Mouse (Mus musculus): ENCODE measurements around the gene Gmppa. TPM values are rescaled to one million over a fixed set of nuclear protein-coding genes. Genes with fewer than 3 reads are reported as not detected.

Gmppa gene
- polyA plus RNA-seq (2012; rRNA removed) = 177 and 182 TPM in 2 replicates

GRCm38 (mm10) chr1:75435475-75436328 is at the start of gene Gmppa:
Gmppa (plus strand) TSS chr1:75435930.
- DNase-seq (ENCODE audit: low read depth, low spot score) = peak; percentile 82
- 5% methylated on average over 28 of the region's 28 CpGs for WGBS

DNA sequence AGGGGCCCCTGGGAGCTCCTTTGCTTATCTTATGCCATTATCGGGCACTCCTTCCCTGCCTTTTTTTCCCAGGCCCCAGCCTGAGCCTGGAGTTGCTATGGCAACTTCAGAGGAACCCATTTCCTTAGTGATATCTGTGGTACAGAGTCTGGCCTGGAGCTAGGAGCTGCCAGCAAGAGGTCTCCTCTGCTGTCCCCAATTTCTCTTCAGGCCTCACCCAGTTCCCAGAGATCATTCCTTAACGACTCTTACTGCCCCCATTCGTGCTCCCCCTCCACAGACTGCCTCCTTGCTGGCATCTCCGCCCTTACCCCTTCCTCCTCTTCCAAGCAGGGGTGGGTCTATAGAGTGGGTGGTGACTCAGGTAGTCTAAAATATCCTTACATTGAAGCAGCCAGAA is 49.6 kb upstream of the Gmppa start:
- DNase-seq (ENCODE audit: low read depth, low spot score) = no peak
- 37% methylated on average over 4 of the region's 4 CpGs for WGBS

DNA sequence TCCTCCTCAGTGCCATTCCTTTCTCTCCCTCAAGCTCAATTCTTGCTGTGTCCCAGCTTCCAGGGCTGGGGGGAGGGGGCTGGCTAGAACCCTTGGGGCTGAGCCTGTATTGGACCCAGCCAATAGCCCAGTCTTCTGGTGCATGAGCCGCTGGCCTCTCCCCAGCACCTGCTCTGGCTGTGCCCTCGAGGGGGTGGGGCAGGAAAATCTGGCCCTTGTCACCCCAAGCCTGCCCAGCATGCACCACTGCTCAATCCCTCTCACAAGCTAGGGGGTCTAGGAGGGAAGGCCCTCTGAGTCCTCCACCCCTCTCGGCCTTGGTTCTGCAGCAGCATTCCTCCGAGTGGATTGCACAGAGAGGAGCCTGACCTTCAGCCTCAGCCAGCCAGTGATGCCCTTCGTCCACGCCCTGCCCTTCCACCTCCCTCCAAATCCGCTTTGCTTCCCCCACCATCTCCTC is 48.2 kb upstream of the Gmppa start:
- no peak for DNase-seq (ENCODE audit: low read depth, low spot score)
- WGBS = 25% methylated on average over 7 of the region's 7 CpGs

- DNase-seq (ENCODE audit: low read depth, low spot score) = no peak
- 25% methylated on average over 94 of the region's 94 CpGs for WGBS
Measured at GRCm38 (mm10) chr1:75387929-75388897, 47.5 kb upstream of the Gmppa start.

GRCm38 (mm10) chr1:75388898-75389515 is 46.7 kb upstream of the Gmppa start:
- WGBS = 40% methylated on average over 23 of the region's 23 CpGs

GRCm38 (mm10) chr1:75393139-75393538 is 42.6 kb upstream of the Gmppa start:
- 44% methylated on average over 9 of the region's 9 CpGs for WGBS

More at GRCm38 (mm10) chr1:75388898-75389515, 46.7 kb upstream of the Gmppa start:
- no peak for DNase-seq (ENCODE audit: low read depth, low spot score)

DNA sequence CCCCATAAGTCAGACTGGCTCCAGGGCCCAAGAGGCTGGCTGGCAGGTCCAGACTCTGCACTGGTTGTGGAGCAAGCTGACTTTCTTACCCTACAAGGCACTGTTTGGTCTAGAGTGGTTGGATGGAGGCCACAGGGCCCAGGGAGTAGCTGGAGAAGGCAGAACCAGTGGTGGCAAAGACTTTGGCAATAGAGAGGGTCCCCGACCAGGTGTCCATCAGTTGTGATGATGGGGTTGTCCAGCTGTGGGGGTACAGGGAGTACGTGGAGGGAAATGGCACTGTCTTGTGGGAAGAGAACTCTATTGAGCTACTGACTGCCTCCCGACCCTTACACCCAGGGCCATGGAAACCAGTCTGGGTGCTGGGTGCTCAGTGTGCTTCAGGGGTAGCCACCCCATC is 41.9 kb upstream of the Gmppa start:
- DNase-seq (ENCODE audit: low read depth, low spot score) = no peak
- WGBS = 79% methylated on average over 3 of the region's 3 CpGs

More at GRCm38 (mm10) chr1:75393139-75393538, 42.6 kb upstream of the Gmppa start:
- DNase-seq (ENCODE audit: low read depth, low spot score) = no peak

- 23% methylated on average over 9 of the region's 9 CpGs for WGBS
- DNase-seq (ENCODE audit: low read depth, low spot score) = peak; percentile 25
Measured at GRCm38 (mm10) chr1:75398761-75399402, 36.8 kb upstream of the Gmppa start.

- 31% methylated on average over 15 of the region's 15 CpGs for WGBS
- DNase-seq (ENCODE audit: low read depth, low spot score) = no peak
Measured at GRCm38 (mm10) chr1:75399755-75400492, 35.8 kb upstream of the Gmppa start.

- no peak for DNase-seq (ENCODE audit: low read depth, low spot score)
- WGBS = 42% methylated on average over 6 of the region's 6 CpGs
Measured at GRCm38 (mm10) chr1:75400493-75401115, 35.1 kb upstream of the Gmppa start.

GRCm38 (mm10) chr1:75405547-75405946 is 30.2 kb upstream of the Gmppa start:
- 74% methylated on average over 3 of the region's 3 CpGs for WGBS
- no peak for DNase-seq (ENCODE audit: low read depth, low spot score)

DNA sequence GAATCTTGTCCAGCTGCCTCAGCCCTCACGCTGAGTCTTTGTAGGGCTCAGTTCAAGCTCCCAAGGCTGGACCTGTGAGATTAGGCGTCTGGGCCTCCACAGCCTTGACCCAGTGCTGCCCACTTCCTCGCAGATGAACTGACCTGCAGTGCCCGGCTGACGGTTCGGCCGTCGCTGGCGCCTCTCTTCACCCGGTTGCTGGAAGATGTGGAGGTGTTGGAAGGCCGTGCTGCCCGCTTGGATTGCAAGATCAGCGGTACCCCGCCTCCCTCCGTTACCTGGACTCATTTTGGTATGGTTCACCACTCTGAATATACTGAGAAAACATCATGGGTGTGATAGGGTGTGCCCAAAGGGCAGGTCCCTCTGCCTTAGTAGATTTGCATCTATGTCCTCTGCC is 29.6 kb upstream of the Gmppa start:
- no peak for DNase-seq (ENCODE audit: low read depth, low spot score)
- 87% methylated on average over 15 of the region's 15 CpGs for WGBS

DNA sequence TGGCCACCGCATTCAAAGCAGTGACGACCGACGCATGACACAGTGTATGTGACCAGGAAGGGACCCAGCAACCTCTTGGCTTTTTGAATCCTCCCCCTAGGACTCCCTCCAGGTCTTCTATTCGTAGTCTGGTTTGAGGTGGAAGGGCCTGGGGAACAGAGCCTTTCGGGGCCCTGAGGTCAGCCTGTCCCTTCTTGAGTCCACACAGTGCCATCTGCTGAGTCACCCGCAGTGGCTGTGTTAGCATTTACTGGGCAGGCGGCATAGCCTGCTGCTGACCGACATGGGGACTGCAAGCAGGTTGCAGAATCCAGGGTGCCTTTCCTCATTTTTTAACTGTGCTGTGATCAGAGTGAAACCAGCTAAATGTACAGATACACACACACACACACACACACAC is 28.7 kb upstream of the Gmppa start:
- WGBS = 87% methylated on average over 9 of the region's 9 CpGs
- no peak for DNase-seq (ENCODE audit: low read depth, low spot score)

DNA sequence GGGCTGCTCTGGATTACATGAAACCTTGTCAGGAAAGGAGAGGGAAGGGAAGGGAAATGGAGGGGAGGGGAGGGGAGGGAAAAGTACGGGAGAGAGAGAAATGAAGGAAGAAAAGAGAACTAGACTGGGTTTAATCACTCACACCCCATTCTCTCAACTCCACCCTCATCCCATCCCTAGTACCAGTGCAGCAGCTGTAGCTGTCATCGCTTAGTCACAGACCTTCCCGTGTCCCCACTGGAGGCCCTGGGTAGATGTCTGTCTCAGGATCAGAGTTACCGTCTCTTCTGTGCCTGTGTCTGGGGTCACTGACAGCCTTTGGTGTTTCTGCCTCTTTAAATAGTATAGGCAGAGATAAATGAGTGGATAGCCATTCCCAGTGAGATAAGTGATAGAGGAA is 27.5 kb upstream of the Gmppa start:
- no peak for DNase-seq (ENCODE audit: low read depth, low spot score)
- 74% methylated on average over 4 of the region's 4 CpGs for WGBS

- 80% methylated on average over 7 of the region's 7 CpGs for WGBS
- DNase-seq (ENCODE audit: low read depth, low spot score) = no peak
Measured at GRCm38 (mm10) chr1:75409950-75410349, 25.8 kb upstream of the Gmppa start.

DNA sequence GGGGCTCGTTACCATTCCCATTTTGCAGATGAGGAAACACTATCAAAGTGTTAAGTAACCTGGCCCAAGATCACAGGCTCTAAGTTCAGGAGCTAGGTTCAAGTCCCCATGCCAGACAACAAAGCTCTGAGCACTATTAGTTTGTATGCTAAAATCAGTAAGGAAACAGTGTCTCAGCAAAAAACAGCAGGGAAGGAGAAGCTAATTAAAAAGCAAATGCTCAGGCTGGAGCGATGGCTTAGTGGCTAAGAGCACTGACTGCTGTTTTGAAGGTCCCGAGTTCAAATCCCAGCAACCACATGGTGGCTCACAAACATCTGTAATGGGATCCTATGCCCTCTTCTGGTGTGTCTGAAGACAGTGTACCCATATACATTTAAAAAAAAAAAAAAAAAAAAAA is 23.5 kb upstream of the Gmppa start:
- DNase-seq (ENCODE audit: low read depth, low spot score) = no peak
- whole genome bisulfite sequencing = 93% methylated on average over 3 of the region's 3 CpGs

- WGBS = 52% methylated on average over 3 of the region's 3 CpGs
- no peak for DNase-seq (ENCODE audit: low read depth, low spot score)
Measured at GRCm38 (mm10) chr1:75413749-75414148, 22.0 kb upstream of the Gmppa start.

DNA sequence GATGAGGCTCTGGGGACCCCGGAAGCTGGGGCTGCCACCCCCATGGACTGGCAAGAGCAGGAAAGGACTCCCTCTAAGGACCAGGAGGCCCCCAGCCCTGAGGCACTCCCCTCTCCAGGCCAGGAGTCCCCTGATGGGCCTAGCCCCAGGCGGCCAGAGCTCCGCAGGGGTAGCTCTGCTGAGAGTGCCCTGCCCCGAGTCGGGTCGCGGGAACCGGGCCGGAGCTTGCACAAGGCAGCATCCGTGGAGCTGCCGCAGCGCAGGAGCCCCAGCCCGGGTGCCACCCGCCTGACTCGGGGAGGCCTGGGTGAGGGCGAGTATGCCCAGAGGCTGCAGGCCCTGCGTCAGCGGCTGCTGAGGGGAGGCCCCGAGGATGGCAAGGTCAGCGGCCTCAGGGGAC is 13.9 kb upstream of the Gmppa start:
- DNase-seq (ENCODE audit: low read depth, low spot score) = no peak

More for the DNA sequence above, 13.9 kb upstream of the Gmppa start:
- WGBS = 28% methylated on average over 20 of the region's 20 CpGs

Measured in large intestine, adult 2 months (tissue).